ENCODE assay signal across 15 mouse cellular contexts in genomic region chr10:89543867-89544266, GRCm38 (mm10). TPM values are rescaled to one million over a fixed set of nuclear protein-coding genes. Genes with fewer than 3 reads are reported as not detected.
"Had no signal": no experiment of that assay in that cellular context is flagged by ENCODE, and none has a peak within 500 bp of the region (broad histone marks: within the 10 kb centered on the region; RNA-seq: fewer than 3 reads in every experiment).

No protein-coding gene starts in this region.

- H3K27ac ChIP-seq: layer of hippocampus, adult 2 months; limb, embryonic 12.5 days; liver, embryonic 13.5 days; macrophage; midbrain, embryonic 13.5 days; stomach, embryonic 15.5 days had no signal

- ATAC-seq: liver, postnatal 0 days; midbrain, embryonic 13.5 days had no signal

- H3K4me2 ChIP-seq: limb, embryonic 12.5 days; liver, embryonic 13.5 days; midbrain, embryonic 13.5 days; stomach, embryonic 15.5 days had no signal

- H3K27me3 ChIP-seq: limb, embryonic 12.5 days; liver, embryonic 13.5 days; midbrain, embryonic 13.5 days; stomach, embryonic 15.5 days had no signal

- H3K4me1 ChIP-seq: limb, embryonic 12.5 days; liver, embryonic 13.5 days; midbrain, embryonic 13.5 days; stomach, embryonic 15.5 days had no signal

- H3K9me3 ChIP-seq: limb, embryonic 12.5 days; liver, embryonic 13.5 days; midbrain, embryonic 13.5 days; stomach, embryonic 15.5 days had no signal

- DNase-seq: kidney, postnatal 10 days; kidney, postnatal 4 days; liver; liver, embryonic 13.5 days; liver, postnatal 0 days; right cerebral cortex, postnatal 14 days; thymus, postnatal 36 days had no signal

- H3K36me3 ChIP-seq: limb, embryonic 12.5 days; liver, embryonic 13.5 days; midbrain, embryonic 13.5 days; stomach, embryonic 15.5 days had no signal

- H3K4me3 ChIP-seq: layer of hippocampus, adult 2 months; limb, embryonic 12.5 days; liver, embryonic 13.5 days; midbrain, embryonic 13.5 days; stomach, embryonic 15.5 days had no signal

- H3K9ac ChIP-seq: limb, embryonic 12.5 days; liver, embryonic 13.5 days; liver, postnatal 0 days; midbrain, embryonic 13.5 days; stomach, embryonic 15.5 days had no signal

RNA-seq across cellular contexts. Expression of gene Nr1h4, which starts 10.5 kb away (rescaled TPM):
- total RNA-seq: left cerebral cortex, postnatal 36 days; midbrain, postnatal 0 days had no signal
- polyA plus RNA-seq: limb, embryonic 12.5 days; macrophage; midbrain, embryonic 13.5 days; midbrain, postnatal 0 days; neural tube, embryonic 14.5 days had no signal
